Mouse (Mus musculus): ENCODE data around the gene Itpr1. TPM values are rescaled to one million over a fixed set of nuclear protein-coding genes. Genes with fewer than 3 reads are reported as not detected.

Itpr1 gene
- polyA plus RNA-seq, 1 experiment from 2014 or later, result 10.8 TPM

DNA sequence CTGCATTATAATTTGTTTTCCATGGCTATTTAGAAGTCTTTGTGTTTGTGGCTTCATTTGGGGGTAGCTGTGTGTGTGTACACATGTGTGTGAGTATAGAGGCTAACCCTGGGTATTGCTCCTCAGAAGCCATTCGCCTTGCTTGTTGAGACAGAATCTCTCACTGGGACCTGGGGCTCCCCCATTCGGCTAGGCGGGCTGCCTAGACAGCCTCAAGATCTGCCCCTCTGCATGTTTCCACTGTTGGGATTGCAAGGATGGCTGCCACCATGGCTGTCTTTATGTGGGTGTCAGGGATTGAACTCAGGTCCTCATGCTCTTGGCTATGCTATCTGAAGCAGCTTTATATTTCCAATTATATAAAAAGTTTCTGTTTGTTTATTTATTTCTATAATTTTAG, 44.3 kb downstream of the Itpr1 start:
- Histone ChIP-seq H3K9ac (no peak overlapping the region), H3K4me3 (replicated peaks) (no peak overlapping the region), H3K36me3 (no peaks in the 10 kb centered on the region), H3K27me3 (no peaks in the 10 kb centered on the region), H3K9me3 (replicated peaks) (no peaks in the 10 kb centered on the region), H3K4me1 (peaks cover 7% of the 10 kb centered on the region; the same call in 1 of the 2 replicates), H3K4me2 (replicated peaks) (no peak overlapping the region), H3K27ac (replicated peaks) (no peak overlapping the region)
- 76% methylated on average over 3 of the region's 3 CpGs for WGBS
- ATAC-seq (ENCODE audit: insufficient number of reproducible peaks, low FRiP score, low TSS enrichment, low read depth), result no peak

DNA sequence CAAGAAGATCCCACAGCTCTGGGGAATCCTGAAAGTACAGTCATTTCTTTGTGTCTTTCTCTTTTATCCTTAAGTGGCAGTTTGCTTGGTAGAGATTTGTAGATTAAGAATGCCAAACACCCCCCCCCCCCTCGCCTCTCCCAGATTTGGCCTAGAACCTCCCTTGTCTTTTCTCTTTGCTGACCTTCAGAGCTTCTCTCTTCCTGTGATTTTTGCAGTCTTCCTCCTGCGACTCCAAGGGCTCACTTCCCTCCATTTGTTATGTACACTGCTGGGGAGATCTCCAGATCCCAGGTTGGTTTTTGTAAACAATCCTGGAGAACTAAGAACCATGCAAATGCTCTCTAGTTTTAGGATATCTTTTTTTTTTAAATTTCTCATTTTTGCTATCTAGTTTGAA, 45.7 kb downstream of the Itpr1 start:
- ATAC-seq (ENCODE audit: insufficient number of reproducible peaks, low FRiP score, low TSS enrichment, low read depth), result no peak
- WGBS, result 43% methylated on average over 2 of the region's 2 CpGs
- H3K4me2 ChIP-seq (replicated peaks), result no peak overlapping the region
- no peak overlapping the region for H3K9ac ChIP-seq
- H3K9me3 ChIP-seq (replicated peaks), result no peaks in the 10 kb centered on the region
- H3K4me3 ChIP-seq (replicated peaks), result no peak overlapping the region
- no peaks in the 10 kb centered on the region for H3K36me3 ChIP-seq
- H3K27ac ChIP-seq (replicated peaks), result no peak overlapping the region
- no peaks in the 10 kb centered on the region for H3K27me3 ChIP-seq
- peaks cover 7% of the 10 kb centered on the region; the same call in 1 of the 2 replicates for H3K4me1 ChIP-seq

DNA sequence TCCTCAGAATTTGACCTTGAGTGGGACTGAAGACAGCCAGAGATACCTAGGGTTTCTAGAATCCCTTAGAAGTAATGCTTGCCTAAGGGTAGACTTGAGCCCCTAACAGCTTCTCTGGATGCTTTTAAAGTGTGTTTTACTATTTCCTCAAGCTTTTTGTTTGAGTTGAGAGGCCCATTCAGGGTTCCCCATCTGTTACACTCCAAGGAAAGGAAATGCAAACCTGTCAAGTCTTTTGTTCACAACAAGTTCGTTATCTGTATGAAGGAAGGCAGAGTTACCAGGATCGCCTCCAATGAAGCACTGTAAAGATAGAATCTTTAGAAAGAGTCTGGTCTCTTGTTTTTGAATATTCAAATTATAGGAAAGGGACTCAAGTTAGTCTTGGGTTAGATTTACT, 46.8 kb downstream of the Itpr1 start:
- Histone ChIP-seq H3K36me3 (no peaks in the 10 kb centered on the region), H3K27me3 (no peaks in the 10 kb centered on the region), H3K9me3 (replicated peaks) (no peaks in the 10 kb centered on the region), H3K4me1 (peaks cover 7% of the 10 kb centered on the region; the same call in 1 of the 2 replicates), H3K4me3 (replicated peaks) (no peak overlapping the region), H3K4me2 (replicated peaks) (no peak overlapping the region), H3K27ac (replicated peaks) (no peak overlapping the region), H3K9ac (no peak overlapping the region)
- 56% methylated on average over 2 of the region's 2 CpGs for WGBS
- ATAC-seq (ENCODE audit: insufficient number of reproducible peaks, low FRiP score, low TSS enrichment, low read depth), result no peak

DNA sequence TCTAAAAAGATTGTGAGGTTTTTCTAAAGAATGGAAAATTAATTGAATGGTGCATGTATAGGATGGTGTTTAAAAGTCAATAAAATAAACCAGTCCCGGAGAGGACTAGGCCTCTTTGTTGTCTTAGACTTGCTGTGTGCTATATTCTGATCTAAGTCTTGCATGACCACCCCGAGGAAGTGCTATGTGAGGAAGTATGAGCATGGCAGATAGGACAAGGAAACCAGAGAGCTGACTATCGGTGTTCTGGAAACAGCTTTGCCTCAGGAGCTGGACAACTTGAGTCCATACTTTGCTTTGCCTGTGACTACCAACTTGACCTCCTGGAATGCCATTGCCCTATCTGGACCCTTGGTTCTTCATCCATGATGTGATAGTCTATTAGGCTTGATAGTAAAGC, 48.6 kb downstream of the Itpr1 start:
- Histone ChIP-seq H3K27me3 (no peaks in the 10 kb centered on the region), H3K4me3 (replicated peaks) (no peak overlapping the region), H3K9ac (no peak overlapping the region), H3K9me3 (replicated peaks) (no peaks in the 10 kb centered on the region), H3K36me3 (no peaks in the 10 kb centered on the region), H3K27ac (replicated peaks) (no peak overlapping the region), H3K4me2 (replicated peaks) (no peak overlapping the region), H3K4me1 (no peaks in the 10 kb centered on the region)
- 90% methylated on average over 3 of the region's 3 CpGs for WGBS
- no peak for ATAC-seq (ENCODE audit: insufficient number of reproducible peaks, low FRiP score, low TSS enrichment, low read depth)

DNA sequence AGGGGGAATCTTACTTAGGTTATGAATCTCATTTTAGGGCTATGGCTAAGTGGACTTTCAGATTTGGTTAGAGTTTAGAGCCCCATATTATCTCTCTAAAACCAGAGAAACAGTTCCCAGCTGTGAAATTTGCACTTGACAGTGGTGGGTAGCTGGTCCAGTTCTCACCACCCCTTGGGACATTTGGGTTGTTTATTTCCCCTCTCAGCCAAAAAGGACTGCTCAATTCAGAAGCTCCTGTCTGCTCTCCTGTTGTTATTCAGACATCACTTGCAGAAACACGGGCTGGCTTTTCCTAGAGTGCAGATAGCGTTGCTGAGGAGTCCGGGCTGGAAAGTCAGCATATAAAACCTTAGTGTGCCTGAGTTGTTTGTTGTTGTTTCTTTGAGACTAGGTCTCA, 51.3 kb downstream of the Itpr1 start:
- Histone ChIP-seq H3K27me3 (no peaks in the 10 kb centered on the region), H3K27ac (replicated peaks) (no peak overlapping the region), H3K4me1 (no peaks in the 10 kb centered on the region), H3K9ac (no peak overlapping the region), H3K9me3 (replicated peaks) (no peaks in the 10 kb centered on the region), H3K4me3 (replicated peaks) (no peak overlapping the region), H3K4me2 (replicated peaks) (no peak overlapping the region), H3K36me3 (no peaks in the 10 kb centered on the region)
- ATAC-seq (ENCODE audit: insufficient number of reproducible peaks, low FRiP score, low TSS enrichment, low read depth), result no peak
- WGBS, result 75% methylated on average over 3 of the region's 3 CpGs

DNA sequence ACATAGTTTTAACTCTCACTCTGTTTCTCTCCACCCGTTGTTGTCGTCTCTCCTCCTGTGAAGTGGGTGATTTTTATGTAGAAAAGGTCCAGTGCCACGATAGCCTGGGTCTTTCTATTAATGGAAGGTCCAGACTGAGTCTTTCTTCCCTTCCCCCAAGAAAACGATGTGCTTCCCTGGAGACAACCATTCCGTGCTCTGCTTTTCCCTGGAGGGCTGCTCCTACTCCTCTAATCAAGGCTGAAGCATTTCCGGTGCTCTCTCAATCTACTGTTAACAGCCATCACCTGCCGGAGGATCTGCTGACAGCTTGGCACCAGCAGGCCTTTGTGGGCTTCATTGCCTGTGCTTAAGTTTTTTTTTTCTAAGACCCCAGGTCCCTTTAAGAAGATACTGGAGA, 60.6 kb downstream of the Itpr1 start:
- H3K4me3 ChIP-seq (replicated peaks), result no peak overlapping the region
- H3K4me1 ChIP-seq, result no peaks in the 10 kb centered on the region
- no peak overlapping the region for H3K4me2 ChIP-seq (replicated peaks)
- H3K27ac ChIP-seq (replicated peaks), result no peak overlapping the region
- no peaks in the 10 kb centered on the region for H3K27me3 ChIP-seq
- WGBS, result 66% methylated on average over 7 of the region's 7 CpGs
- H3K9me3 ChIP-seq (replicated peaks), result no peaks in the 10 kb centered on the region
- ATAC-seq (ENCODE audit: insufficient number of reproducible peaks, low FRiP score, low TSS enrichment, low read depth), result no peak
- H3K36me3 ChIP-seq, result no peaks in the 10 kb centered on the region
- no peak overlapping the region for H3K9ac ChIP-seq

DNA sequence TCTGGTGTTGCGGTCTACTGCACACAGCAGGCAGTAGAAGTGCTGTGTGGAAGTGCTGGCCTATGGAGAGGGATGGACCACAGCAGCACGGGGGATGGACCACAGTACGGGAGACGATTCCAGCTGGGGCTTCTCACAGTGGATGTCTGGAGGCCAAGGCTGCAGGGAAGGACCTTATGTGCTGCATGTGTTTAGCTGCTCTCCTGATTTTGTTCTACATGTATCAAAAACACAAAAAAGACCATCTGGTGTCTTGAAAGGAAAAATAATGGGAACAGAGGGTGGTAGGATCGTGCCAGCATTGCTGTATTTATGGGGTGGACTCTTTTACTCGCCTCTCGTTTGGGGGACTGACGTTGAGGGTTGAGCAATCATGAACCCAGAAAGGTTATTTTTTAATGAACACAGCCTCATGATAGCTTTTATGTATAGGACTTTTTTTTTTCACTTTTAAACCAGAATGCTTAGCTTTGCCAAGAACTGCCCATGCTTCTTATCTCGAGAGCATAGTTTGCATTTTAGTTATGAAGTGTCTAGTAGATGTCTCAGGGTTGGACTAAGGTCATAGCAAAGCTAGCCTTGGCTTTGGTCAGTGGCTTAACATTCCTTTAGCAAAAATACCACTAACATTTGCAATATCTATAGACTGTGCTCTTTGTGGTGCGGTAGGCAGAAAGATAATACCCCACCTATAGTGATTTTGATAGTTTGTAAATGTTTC, 61.6 kb downstream of the Itpr1 start:
- 68% methylated on average over 10 of the region's 10 CpGs for WGBS
- no peak overlapping the region for H3K4me2 ChIP-seq (replicated peaks)
- no peaks in the 10 kb centered on the region for H3K27me3 ChIP-seq
- no peak overlapping the region for H3K9ac ChIP-seq
- ATAC-seq (ENCODE audit: insufficient number of reproducible peaks, low FRiP score, low TSS enrichment, low read depth), result no peak
- H3K4me1 ChIP-seq, result no peaks in the 10 kb centered on the region
- no peaks in the 10 kb centered on the region for H3K36me3 ChIP-seq
- no peaks in the 10 kb centered on the region for H3K9me3 ChIP-seq (replicated peaks)
- H3K27ac ChIP-seq (replicated peaks), result no peak overlapping the region
- no peak overlapping the region for H3K4me3 ChIP-seq (replicated peaks)

DNA sequence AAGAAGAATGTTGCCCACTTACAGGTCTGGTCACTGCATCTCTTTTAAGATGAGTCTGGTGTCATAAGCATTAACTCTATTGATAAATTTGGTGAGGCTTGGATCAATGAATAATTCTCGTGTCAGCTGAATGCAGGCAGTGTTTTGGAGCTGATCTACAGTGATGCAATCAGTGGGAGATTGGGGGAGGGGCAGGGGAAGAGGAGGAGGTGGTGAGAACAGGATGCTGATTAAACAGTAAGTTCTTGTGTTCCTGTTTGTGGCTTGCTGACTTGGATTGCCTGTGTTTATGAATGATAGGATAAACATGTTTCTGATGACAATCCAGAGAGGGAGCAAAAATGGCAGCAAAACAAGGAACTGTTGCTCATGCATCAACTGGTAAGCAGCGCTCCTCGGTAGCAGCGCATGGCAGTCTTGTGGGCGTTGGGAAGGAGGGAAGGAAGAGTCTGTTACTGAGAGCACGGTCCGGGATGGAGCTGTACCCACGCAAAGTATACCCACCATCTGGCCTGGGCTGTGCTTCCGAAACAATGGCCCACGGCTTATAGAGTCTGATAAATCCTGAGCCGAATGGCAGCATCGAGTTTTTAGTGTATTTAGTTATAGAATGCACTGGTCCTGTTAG, 64.1 kb downstream of the Itpr1 start:
- 84% methylated on average over 12 of the region's 12 CpGs for WGBS

DNA sequence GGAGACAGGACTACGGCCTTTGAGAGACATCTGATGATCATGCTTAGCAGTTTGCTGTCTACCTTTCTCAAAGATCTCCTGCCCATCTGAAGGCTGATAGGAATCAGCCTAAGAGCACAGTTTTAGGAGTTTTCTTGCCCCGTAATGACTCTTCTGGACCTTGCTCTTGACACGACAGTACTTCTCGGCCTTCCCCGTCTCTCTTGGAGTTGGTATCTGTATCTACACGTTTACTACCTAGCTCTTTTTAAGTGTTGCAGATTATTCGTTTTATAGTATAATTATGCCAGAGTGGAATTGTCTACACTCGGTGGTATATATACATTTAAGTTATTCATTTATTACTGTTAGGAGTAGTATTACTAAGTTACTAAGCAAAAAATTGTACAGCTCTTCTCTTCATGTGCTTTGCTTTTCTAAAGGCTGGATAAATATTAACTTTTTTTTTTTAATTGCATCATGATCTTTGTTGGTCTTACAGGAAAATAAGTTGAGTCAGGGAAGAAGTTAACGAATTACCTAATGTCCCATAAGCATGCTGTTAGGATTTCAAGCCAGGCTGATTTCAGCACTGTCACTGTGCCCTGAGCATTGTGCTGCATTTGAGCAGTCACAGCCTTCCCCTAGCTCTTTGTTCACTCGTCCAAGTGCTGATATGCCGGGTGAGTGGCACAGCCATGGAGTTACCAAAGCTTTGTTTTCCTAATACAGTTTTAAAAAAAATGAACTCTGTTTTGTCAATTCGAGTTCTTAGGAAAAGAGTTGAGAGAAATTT, 64.9 kb downstream of the Itpr1 start:
- ATAC-seq (ENCODE audit: insufficient number of reproducible peaks, low FRiP score, low TSS enrichment, low read depth), result no peak
- H3K4me3 ChIP-seq (replicated peaks), result no peak overlapping the region
- WGBS, result 84% methylated on average over 12 of the region's 12 CpGs

More for the DNA sequence above, 64.1 kb downstream of the Itpr1 start:
- no peaks in the 10 kb centered on the region for H3K4me1 ChIP-seq
- ATAC-seq (ENCODE audit: insufficient number of reproducible peaks, low FRiP score, low TSS enrichment, low read depth), result no peak
- no peak overlapping the region for H3K4me3 ChIP-seq (replicated peaks)
- H3K9me3 ChIP-seq (replicated peaks), result no peaks in the 10 kb centered on the region
- H3K4me2 ChIP-seq (replicated peaks), result no peak overlapping the region
- no peaks in the 10 kb centered on the region for H3K36me3 ChIP-seq
- H3K27me3 ChIP-seq, result no peaks in the 10 kb centered on the region
- no peak overlapping the region for H3K27ac ChIP-seq (replicated peaks)
- no peak overlapping the region for H3K9ac ChIP-seq

DNA sequence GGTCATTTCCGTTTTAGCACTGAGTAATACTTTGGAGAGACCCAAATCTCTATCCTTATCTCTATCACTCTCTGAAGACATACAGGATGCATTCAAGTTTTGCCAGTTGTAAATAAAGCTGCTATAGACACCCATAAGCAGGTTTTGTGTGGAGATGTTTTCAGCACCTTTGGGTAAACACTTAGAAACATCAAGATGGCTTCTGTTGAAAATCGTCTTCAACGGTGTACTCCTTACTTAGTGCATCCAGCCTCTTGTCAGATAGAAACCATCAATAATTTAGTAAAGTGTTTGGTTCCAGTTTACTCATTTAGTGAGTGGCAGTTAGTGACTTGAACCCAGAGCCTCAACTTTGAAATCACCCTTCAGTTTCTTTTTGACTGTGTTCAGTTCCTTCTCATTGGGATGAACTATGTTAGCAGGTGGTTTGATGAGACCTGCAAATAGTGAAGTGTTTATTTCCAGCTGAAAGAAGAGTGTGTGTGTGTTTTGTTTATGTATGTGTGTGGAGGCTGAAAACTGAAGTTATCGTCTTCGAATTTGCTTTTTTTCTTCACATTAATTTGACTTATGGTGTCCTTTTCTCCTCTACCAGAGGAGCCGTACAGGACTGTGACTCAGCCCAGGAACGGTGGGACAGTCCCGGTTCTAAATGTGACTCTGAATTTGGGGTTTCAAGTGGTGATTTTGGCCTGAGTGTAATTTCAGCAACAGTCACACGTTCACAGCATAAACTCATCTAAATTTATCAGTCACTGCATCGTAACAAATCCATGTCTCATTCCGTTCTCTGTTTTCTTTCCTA, 66.1 kb downstream of the Itpr1 start:
- no peak for ATAC-seq (ENCODE audit: insufficient number of reproducible peaks, low FRiP score, low TSS enrichment, low read depth)
- Histone ChIP-seq H3K27ac (replicated peaks) (no peak overlapping the region), H3K36me3 (no peaks in the 10 kb centered on the region), H3K4me2 (replicated peaks) (no peak overlapping the region), H3K9me3 (replicated peaks) (no peaks in the 10 kb centered on the region), H3K27me3 (no peaks in the 10 kb centered on the region), H3K4me3 (replicated peaks) (no peak overlapping the region), H3K4me1 (no peaks in the 10 kb centered on the region), H3K9ac (no peak overlapping the region)
- 89% methylated on average over 11 of the region's 11 CpGs for WGBS

More for the DNA sequence above, 64.9 kb downstream of the Itpr1 start:
- H3K9me3 ChIP-seq (replicated peaks), result no peaks in the 10 kb centered on the region
- H3K4me1 ChIP-seq, result no peaks in the 10 kb centered on the region
- H3K27me3 ChIP-seq, result no peaks in the 10 kb centered on the region
- H3K27ac ChIP-seq (replicated peaks), result no peak overlapping the region
- no peak overlapping the region for H3K4me2 ChIP-seq (replicated peaks)
- no peak overlapping the region for H3K9ac ChIP-seq
- no peaks in the 10 kb centered on the region for H3K36me3 ChIP-seq

DNA sequence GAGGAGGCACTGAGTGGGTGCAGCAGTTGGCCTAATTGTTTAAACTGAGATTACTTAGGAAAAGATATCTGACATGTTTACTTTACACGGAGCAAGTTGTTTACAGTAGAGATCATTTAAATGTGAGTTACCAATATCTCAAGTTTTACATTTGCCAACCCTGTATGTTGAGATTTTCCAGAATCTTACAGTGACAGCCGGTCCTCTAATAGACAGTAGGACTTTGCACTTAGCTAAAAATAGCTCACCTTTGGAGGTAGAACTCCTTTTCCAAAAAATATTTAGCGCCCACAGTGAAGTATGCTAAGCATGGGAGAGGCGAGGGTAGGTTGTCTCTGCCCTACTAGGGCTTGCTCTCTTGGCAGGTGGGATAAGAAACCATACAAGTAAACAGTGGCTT, 69.2 kb downstream of the Itpr1 start:
- Histone ChIP-seq H3K4me2 (replicated peaks) (no peak overlapping the region), H3K4me3 (replicated peaks) (no peak overlapping the region), H3K27me3 (no peaks in the 10 kb centered on the region), H3K9ac (no peak overlapping the region), H3K27ac (replicated peaks) (no peak overlapping the region), H3K4me1 (no peaks in the 10 kb centered on the region), H3K9me3 (replicated peaks) (no peaks in the 10 kb centered on the region), H3K36me3 (no peaks in the 10 kb centered on the region)
- no peak for ATAC-seq (ENCODE audit: insufficient number of reproducible peaks, low FRiP score, low TSS enrichment, low read depth)
- WGBS, result 79% methylated on average over 4 of the region's 4 CpGs

All from embryonic facial prominence, embryonic 15.5 days (tissue).